Mouse (Mus musculus) ES-E14 (cell line): Measurements from ENCODE around the gene 1700024P04Rik. TPM values are rescaled to one million over a fixed set of nuclear protein-coding genes. Genes with fewer than 3 reads are reported as not detected.

Source experiments
- DNase-seq: peaks from one replicate; pipeline ENCODE4 v3.0.0-alpha.2; 2013; ENCODE audit warnings: low read depth, low spot score
- H3K27ac ChIP-seq: 2 replicates; pipeline ENCODE4 v1.5.1; 2012; ENCODE audit warnings: low read depth, mild to moderate bottlenecking, low read length, moderate library complexity, mixed read lengths; ENCODE audit not compliant: poor library complexity, insufficient read depth, severe bottlenecking
- H3K36me3 ChIP-seq: 2 replicates; pipeline ENCODE4 v1.6.1; 2012; ENCODE audit warnings: mild to moderate bottlenecking, low read length, moderate library complexity, mixed read lengths; ENCODE audit not compliant: control insufficient read depth, poor library complexity, insufficient read depth, severe bottlenecking
- H3K4me1 ChIP-seq, 2 experiments: fragments of 150-350 bp in 1 of 2; sonication (generic) in 1 of 2; 2 replicates each; pipeline ENCODE4 v1.6.1; 2012; ENCODE audit warnings: low read length in 2 of 2, mild to moderate bottlenecking in 1 of 2, mixed read lengths in 1 of 2; ENCODE audit not compliant: control insufficient read depth in 2 of 2, insufficient read depth in 2 of 2, poor library complexity in 1 of 2
- H3K4me3 ChIP-seq, 2 experiments: fragments of 150-350 bp in 1 of 2; sonication (generic) in 1 of 2; 2 replicates each; pipeline ENCODE4 v1.5.1; 2012; ENCODE audit warnings: low read length in 2 of 2, low read depth in 1 of 2, mild to moderate bottlenecking in 1 of 2, mixed read lengths in 1 of 2; ENCODE audit not compliant: insufficient read depth in 1 of 2, poor library complexity in 1 of 2, severe bottlenecking in 1 of 2
- H3K9ac ChIP-seq: 2 replicates; pipeline ENCODE4 v1.6.1; 2012; ENCODE audit warnings: low read depth, mild to moderate bottlenecking, low read length, mixed read lengths; ENCODE audit not compliant: poor library complexity, insufficient read depth, severe bottlenecking
- H3K9me3 ChIP-seq: fragments of 150-350 bp; sonication (generic); 2 replicates; pipeline ENCODE4 v1.6.1; 2012; ENCODE audit warnings: low read depth, mild to moderate bottlenecking, low read length; ENCODE audit not compliant: control insufficient read depth, insufficient read depth
- CHD2 ChIP-seq: IDR thresholded peaks from 2 replicates; pipeline ENCODE4 v1.6.1; 2014; ENCODE audit warnings: mild to moderate bottlenecking, low read depth, low read length, inconsistent platforms
- HCFC1 ChIP-seq: IDR thresholded peaks from 2 replicates; pipeline ENCODE4 v1.6.1; 2012; ENCODE audit warnings: low read length, inconsistent platforms, borderline replicate concordance; ENCODE audit not compliant: insufficient read depth
- MAFK ChIP-seq: IDR thresholded peaks from 2 replicates; pipeline ENCODE4 v1.6.1; 2014; ENCODE audit warnings: mild to moderate bottlenecking, low read depth, low read length, inconsistent platforms; ENCODE audit not compliant: insufficient read depth
- ZC3H11A ChIP-seq: IDR thresholded peaks from 2 replicates; pipeline ENCODE4 v1.6.1; 2012; ENCODE audit warnings: low read depth, mild to moderate bottlenecking, inconsistent platforms, low read length, borderline replicate concordance
- ZNF384 ChIP-seq: IDR thresholded peaks from 2 replicates; pipeline ENCODE4 v1.6.1; 2012; ENCODE audit warnings: low read depth, low read length, inconsistent platforms
- in situ Hi-C, 2 experiments: fragments of 600-800 bp; cut with MboI; formaldehyde crosslinking; loops; one replicate each; pipeline ENCODE4 v1.15.1; 2025; ENCODE audit warnings: low sequenced_read_pairs in 2 of 2, inconsistent platforms in 1 of 2; ENCODE audit not compliant: unreplicated experiment in 2 of 2
- total RNA-seq: library from RNA; depleted of rRNA; stranded (reverse); fragments of 300-350 nt; gene quantifications from 2 replicates; pipeline ENCODE4 v1.2.3, GENCODE M21; 2012

Gene 1700024P04Rik
- total RNA-seq, 1 experiment, result not detected

DNA sequence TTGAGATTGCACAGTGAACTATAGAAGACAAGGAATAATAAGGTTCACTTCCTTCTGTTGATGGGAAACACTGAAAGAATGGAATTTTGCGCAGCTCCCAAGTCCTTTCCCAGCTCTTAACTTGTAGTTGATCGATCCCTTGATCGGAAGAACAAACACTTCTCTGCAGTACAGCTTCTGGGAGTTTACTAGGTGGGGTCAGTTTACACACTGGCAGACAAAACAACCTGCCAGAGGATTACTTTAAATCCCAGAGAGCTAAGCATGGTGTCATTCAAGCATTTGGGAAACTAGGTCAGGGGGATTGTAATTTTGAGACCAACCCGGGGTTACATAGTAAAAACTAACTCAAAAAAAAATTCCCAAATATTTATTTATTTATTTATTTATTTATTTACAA, 36.2 kb downstream of the 1700024P04Rik start:
- H3K36me3 ChIP-seq, result no peaks in the 10 kb centered on the region
- DNase-seq, result no peak
- no peak for TF ChIP-seq MAFK
- H3K9ac ChIP-seq, result no peak overlapping the region
- no peak overlapping the region for H3K4me3 ChIP-seq
- no peaks in the 10 kb centered on the region for H3K9me3 ChIP-seq
- H3K4me1 ChIP-seq, result peaks cover 2 to 4% of the 10 kb centered on the region in 2 experiments; a peak in 1 of 4 replicates
- H3K27ac ChIP-seq, result no peak overlapping the region
- in situ Hi-C loops, result no loop called here

DNA sequence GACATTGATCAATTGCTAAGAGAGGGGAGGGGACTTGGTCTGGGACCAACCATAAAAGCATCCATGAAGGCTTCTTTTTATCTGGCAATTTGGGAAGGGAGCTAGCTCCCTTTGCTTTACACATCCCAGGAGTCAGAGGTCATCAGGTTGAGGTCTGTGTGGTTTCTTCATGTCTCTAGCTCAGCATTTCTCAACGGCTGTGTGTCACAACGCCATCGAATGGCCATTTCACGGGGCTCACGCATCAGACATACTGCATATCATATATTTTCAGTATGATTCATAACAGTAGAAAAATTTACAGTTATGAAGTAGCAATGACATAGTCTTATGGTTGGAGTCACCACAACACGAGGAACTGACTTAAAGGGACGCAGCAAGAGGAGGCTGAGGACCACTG, 37.9 kb downstream of the 1700024P04Rik start:
- H3K9ac ChIP-seq, result no peak overlapping the region
- DNase-seq, result no peak
- H3K27ac ChIP-seq, result no peak overlapping the region
- no peak overlapping the region for H3K4me3 ChIP-seq
- H3K9me3 ChIP-seq, result no peaks in the 10 kb centered on the region
- H3K36me3 ChIP-seq, result no peaks in the 10 kb centered on the region
- in situ Hi-C loops, result no loop called here
- peaks cover 2 to 4% of the 10 kb centered on the region in 2 experiments; a peak in 1 of 4 replicates for H3K4me1 ChIP-seq
- TF ChIP-seq ZC3H11A, result no peak; the same call in 1 of the 2 replicates
- no peak for TF ChIP-seq MAFK
- TF ChIP-seq CHD2, result no peak
- TF ChIP-seq HCFC1, result no peak
- no peak for TF ChIP-seq ZNF384

DNA sequence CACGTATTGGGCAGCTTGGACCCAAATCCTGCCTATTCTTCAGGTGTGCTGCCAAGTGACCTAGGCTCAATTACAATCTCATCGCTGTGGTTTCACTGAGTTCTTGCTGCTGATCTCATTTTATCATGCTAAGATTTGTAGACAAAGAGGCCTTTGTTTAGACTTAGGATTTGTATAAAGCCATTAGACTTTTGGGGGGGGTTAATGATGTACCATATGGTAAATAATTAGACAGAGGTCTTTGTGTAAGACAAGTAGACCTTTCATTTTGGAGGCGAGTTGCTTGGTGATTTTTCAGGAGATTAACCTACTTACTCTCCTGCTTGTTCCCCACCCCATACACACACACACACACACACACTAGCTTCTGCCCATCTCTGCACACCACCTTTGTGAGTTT, 38.5 kb downstream of the 1700024P04Rik start:
- Histone ChIP-seq H3K27ac (no peak overlapping the region), H3K4me3 (no peak overlapping the region), H3K36me3 (no peaks in the 10 kb centered on the region), H3K9ac (no peak overlapping the region), H3K9me3 (no peaks in the 10 kb centered on the region), H3K4me1 (peaks cover 2 to 4% of the 10 kb centered on the region in 2 experiments; a peak in 1 of 4 replicates)
- in situ Hi-C loops, result no loop called here
- no peak for TF ChIP-seq CHD2
- no peak for TF ChIP-seq ZC3H11A
- no peak for TF ChIP-seq MAFK
- no peak for TF ChIP-seq ZNF384
- TF ChIP-seq HCFC1, result no peak
- DNase-seq, result no peak

DNA sequence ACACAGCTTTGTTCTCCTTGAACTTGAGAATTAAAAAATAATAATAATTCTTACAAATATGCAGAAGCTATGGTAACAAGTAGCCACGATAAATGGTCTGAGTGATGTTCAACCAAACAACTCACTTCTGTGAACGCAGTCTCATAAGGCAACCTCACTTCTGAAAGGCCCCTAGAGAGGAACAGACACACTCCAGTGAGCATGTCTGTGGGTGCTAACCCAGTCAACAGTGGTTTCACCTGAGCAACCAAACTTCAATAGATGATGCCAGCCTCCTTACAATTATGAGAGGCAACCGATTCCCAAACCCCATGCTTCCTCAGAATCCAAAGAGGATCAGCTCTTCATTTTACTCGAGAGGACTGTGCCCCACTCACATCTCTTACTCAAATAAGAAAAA, 39.0 kb downstream of the 1700024P04Rik start:
- DNase-seq, result no peak
- Histone ChIP-seq H3K36me3 (no peaks in the 10 kb centered on the region), H3K4me1 (peaks cover 2 to 4% of the 10 kb centered on the region in 2 experiments; a peak in 1 of 4 replicates)

DNA sequence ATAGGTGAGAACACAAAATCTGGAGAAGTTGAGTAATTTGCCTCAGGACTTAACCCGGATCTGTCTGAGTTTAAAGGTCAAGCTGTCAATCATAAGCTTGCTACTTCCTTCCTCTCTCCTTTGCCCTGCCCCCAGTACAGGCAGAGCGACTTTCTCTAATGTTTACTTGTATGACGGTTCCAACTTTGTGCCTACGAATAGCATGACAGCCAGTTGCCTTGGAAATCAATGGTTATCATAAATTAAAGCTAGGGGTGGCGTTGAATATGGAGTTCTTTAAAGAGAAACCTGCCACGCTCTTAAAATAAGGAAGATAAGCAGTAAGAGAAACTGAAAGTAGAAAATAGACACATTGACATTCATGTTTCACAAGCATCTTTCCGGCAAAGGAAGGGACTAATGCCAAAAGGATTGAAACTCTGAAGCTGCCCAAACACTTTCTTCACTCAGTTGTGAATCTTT, 39.7 kb downstream of the 1700024P04Rik start:
- Histone ChIP-seq H3K36me3 (no peaks in the 10 kb centered on the region), H3K9me3 (no peaks in the 10 kb centered on the region), H3K4me3 (no peak overlapping the region), H3K9ac (no peak overlapping the region), H3K4me1 (peaks cover 2% of the 10 kb centered on the region in 2 experiments; a peak in 1 of 4 replicates), H3K27ac (no peak overlapping the region)
- TF ChIP-seq ZNF384 (no peak), CHD2 (no peak), HCFC1 (no peak), ZC3H11A (no peak), MAFK (no peak)
- in situ Hi-C loops, result no loop called here
- DNase-seq, result no peak

More for the DNA sequence above, 39.0 kb downstream of the 1700024P04Rik start:
- no peak overlapping the region for H3K27ac ChIP-seq
- in situ Hi-C loops, result no loop called here
- H3K9ac ChIP-seq, result no peak overlapping the region
- H3K4me3 ChIP-seq, result no peak overlapping the region
- no peaks in the 10 kb centered on the region for H3K9me3 ChIP-seq
- no peak for TF ChIP-seq ZC3H11A
- TF ChIP-seq ZNF384, result no peak
- TF ChIP-seq HCFC1, result no peak
- no peak for TF ChIP-seq MAFK
- no peak for TF ChIP-seq CHD2
